Mouse (Mus musculus): ENCODE results near the gene Hmmr.

Gene Hmmr

GRCm38 (mm10) chr11:40695103-40695502, 38.1 kb downstream of the Hmmr start, which contains the start of gene Mat2b:
Mat2b (minus strand) TSS chr11:40695203.
- DNase-seq (ENCODE audit: extremely low read depth, low read depth, low spot score), result no peak

GRCm38 (mm10) chr11:40694311-40695087, 38.7 kb downstream of the Hmmr start:
- no peak for DNase-seq (ENCODE audit: extremely low read depth, low read depth, low spot score)

- DNase-seq (ENCODE audit: extremely low read depth, low read depth, low spot score), result peak; percentile 92
Observed at GRCm38 (mm10) chr11:40693366-40693951, 39.8 kb downstream of the Hmmr start.

GRCm38 (mm10) chr11:40692511-40693365, 40.5 kb downstream of the Hmmr start:
- DNase-seq (ENCODE audit: extremely low read depth, low read depth, low spot score), result no peak

DNA sequence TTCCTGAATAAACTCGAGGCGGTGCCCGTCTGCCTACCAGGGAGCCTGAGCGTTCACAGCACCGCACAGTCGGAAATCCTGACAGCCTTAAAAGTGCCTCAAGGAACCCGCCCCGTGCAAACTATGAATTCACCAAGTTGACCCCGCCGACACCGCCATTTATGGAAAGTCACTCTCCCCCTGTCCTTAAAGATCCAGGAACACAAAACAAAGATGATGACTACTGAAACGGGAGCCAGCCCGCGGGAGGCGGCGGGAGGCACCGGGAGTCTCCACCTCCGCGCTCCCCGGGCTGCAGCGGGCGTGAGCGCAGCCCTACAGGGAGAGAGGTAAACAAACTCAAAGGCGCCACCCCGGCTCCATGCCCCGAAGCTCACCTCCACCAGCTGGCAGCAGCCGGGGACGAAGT, 41.1 kb downstream of the Hmmr start:
- no peak for DNase-seq (ENCODE audit: extremely low read depth, low read depth, low spot score)

- DNase-seq (ENCODE audit: extremely low read depth, low read depth, low spot score), result no peak
Observed at GRCm38 (mm10) chr11:40690444-40691127, 42.6 kb downstream of the Hmmr start.

- no peak for DNase-seq (ENCODE audit: extremely low read depth, low read depth, low spot score)
Observed at GRCm38 (mm10) chr11:40683295-40683694, 49.9 kb downstream of the Hmmr start.

DNA sequence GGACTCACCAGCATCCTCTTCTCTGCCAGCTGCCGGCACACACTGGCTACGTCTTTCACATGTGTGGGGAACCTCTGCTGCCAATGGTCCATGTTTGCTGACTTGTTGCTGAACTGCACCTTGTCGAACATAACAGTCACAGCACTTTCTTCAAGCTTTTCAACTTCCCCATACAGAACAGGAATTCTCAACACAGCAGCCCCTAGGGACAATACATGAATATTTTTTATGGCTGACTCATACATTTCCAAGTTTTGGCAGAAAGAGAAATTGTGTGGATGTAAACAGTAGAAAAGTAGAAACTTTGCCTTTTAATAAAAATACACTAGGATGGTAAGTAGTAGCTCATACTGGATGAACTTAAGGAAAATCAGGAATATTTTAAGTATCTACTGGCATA, 50.8 kb downstream of the Hmmr start:
- no peak for DNase-seq (ENCODE audit: extremely low read depth, low read depth, low spot score)

GRCm38 (mm10) chr11:40677169-40677568, 56.1 kb downstream of the Hmmr start:
- DNase-seq (ENCODE audit: extremely low read depth, low read depth, low spot score), result no peak

DNA sequence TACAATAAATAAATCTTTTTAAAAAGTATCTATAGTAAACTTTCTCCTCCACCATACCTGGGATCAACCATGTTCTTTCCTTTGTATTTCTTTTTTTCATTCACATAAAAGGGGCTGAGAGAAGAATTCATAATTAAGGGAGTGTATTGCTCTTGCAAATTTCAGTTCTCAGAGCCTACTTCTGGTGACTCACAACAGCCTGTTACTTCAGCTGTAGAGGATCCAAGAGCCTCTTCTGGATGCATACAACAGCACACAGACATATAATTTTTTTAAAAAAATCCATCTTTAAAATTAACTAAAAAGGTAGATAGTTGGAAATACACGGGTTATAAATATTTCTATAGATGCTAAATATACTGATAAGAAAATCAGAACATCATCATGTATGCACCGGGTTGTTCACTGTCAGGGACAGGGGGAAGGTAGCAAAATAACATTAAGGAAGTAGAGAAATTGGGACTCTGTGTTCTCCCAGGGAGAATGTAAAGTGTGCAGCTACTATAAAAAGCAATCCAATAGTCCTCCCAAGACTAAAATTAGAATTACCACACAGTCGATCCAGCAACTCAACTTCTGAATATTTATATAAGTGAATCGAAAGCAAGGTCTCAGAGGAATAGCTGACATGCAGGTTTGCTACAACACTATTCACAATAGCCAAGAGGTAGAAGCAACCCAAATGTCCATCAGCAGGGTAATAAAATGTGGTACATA, 58.0 kb downstream of the Hmmr start:
- no peak for DNase-seq (ENCODE audit: extremely low read depth, low read depth, low spot score)

Data from fat pad, adult 2 months (tissue).